Mouse (Mus musculus) left cerebral cortex, postnatal 36 days (tissue): ENCODE data around the gene Lsp1. TPM values are rescaled to one million over a fixed set of nuclear protein-coding genes. Genes with fewer than 3 reads are reported as not detected.
A peak's percentile ranks its signal among the peaks of the same experiment; 100 is the strongest.

Experiments used
- DNase-seq, 2 experiments: peaks; one replicate each; pipeline ENCODE4 v3.0.0; 2021 to 2022; ENCODE audit warnings: low spot score in 2 of 2, mixed read lengths in 1 of 2
- intact Hi-C: fragments of 180-260 bp; cut with DNase I; formaldehyde crosslinking; loops from one replicate; pipeline ENCODE4 v1.15.1; 2025
- total RNA-seq, 2 experiments: library from RNA; stranded (reverse); gene quantifications; 2 replicates each; pipeline ENCODE4 v1.2.3; 2021

Gene Lsp1
- 1 to 10 TPM; 8.1 to 8.7 TPM for total RNA-seq

- intact Hi-C loops, result no loop called here
- DNase-seq, result no peak
These were observed at the start of gene Lsp1 for GRCm38 (mm10) chr7:142460636-142461077. Gene Lsp1, plus strand, starts transcription at chr7:142460809.

GRCm38 (mm10) chr7:142413285-142413684, 47.3 kb upstream of the Lsp1 start:
- no peak for DNase-seq
- intact Hi-C loops, result no loop called here

- DNase-seq, result no peak
- intact Hi-C loops, result no loop called here
These were observed 45.3 kb upstream of the Lsp1 start for GRCm38 (mm10) chr7:142415314-142415713.

GRCm38 (mm10) chr7:142416225-142416624, 44.4 kb upstream of the Lsp1 start:
- intact Hi-C loops, result no loop called here
- DNase-seq, result no peak

GRCm38 (mm10) chr7:142418027-142418426, 42.6 kb upstream of the Lsp1 start:
- no peak for DNase-seq
- intact Hi-C loops, result no loop called here

- intact Hi-C loops, result no loop called here
- no peak for DNase-seq
These were observed 41.9 kb upstream of the Lsp1 start for GRCm38 (mm10) chr7:142418679-142419078.

- intact Hi-C loops, result no loop called here
- DNase-seq, result no peak
These were observed 40.7 kb upstream of the Lsp1 start for GRCm38 (mm10) chr7:142419887-142420286.

GRCm38 (mm10) chr7:142421826-142422225, 38.8 kb upstream of the Lsp1 start:
- no peak for DNase-seq
- intact Hi-C loops, result no loop called here

- no peak for DNase-seq
- intact Hi-C loops, result no loop called here
These were observed 34.9 kb upstream of the Lsp1 start for GRCm38 (mm10) chr7:142425641-142426213.

- intact Hi-C loops, result no loop called here
- DNase-seq, result no peak
These were observed 32.4 kb upstream of the Lsp1 start for GRCm38 (mm10) chr7:142428213-142428612.

GRCm38 (mm10) chr7:142430160-142430678, 30.4 kb upstream of the Lsp1 start:
- peak; percentile 24 to 36 for DNase-seq
- intact Hi-C loops, result no loop called here

- no peak for DNase-seq
- intact Hi-C loops, result no loop called here
These were observed 29.5 kb upstream of the Lsp1 start for GRCm38 (mm10) chr7:142431106-142431505.

- intact Hi-C loops, result no loop called here
- no peak for DNase-seq
These were observed 27.0 kb upstream of the Lsp1 start for GRCm38 (mm10) chr7:142433623-142434022.

GRCm38 (mm10) chr7:142434137-142434865, 26.3 kb upstream of the Lsp1 start, which contains the start of gene Syt8:
Gene Syt8, plus strand, starts transcription at chr7:142434850.
- intact Hi-C loops, result no loop called here
- no peak for DNase-seq

- DNase-seq, result peak; percentile 31 to 52
- intact Hi-C loops, result loop anchor here (1.0 kb wide), 1 partner anchor 101 kb away; no protein-coding TSS in a partner anchor
These were observed 25.1 kb upstream of the Lsp1 start for GRCm38 (mm10) chr7:142435524-142435923.

- DNase-seq, result no peak
- intact Hi-C loops, result no loop called here
These were observed 23.3 kb upstream of the Lsp1 start for GRCm38 (mm10) chr7:142437324-142437723.

GRCm38 (mm10) chr7:142439966-142440365, 20.6 kb upstream of the Lsp1 start:
- intact Hi-C loops, result loop anchor here (2.0 to 5.0 kb wide), 3 partner anchors 37 to 141 kb away; no protein-coding TSS in a partner anchor
- DNase-seq, result no peak

GRCm38 (mm10) chr7:142440657-142441114, 19.9 kb upstream of the Lsp1 start:
- DNase-seq, result peak in 1 of 2 experiments; percentile 31
- intact Hi-C loops, result loop anchor here (5.0 kb wide), 2 partner anchors 37 to 97 kb away; no protein-coding TSS in a partner anchor

GRCm38 (mm10) chr7:142441585-142441984, 19.0 kb upstream of the Lsp1 start, which contains the start of gene Tnni2:
Gene Tnni2, plus strand, starts transcription at chr7:142441808.
- no peak for DNase-seq
- intact Hi-C loops, result loop anchor here (5.0 kb wide), 2 partner anchors 36 to 96 kb away; no protein-coding TSS in a partner anchor
